Mouse (Mus musculus): ENCODE measurements around the gene Lrrc45. TPM values are rescaled to one million over a fixed set of nuclear protein-coding genes. Genes with fewer than 3 reads are reported as not detected.

The Lrrc45 gene
- 36.5 to 42.3 TPM (median 40.7 TPM) in 4 replicates for total RNA-seq (2023; ENCODE audit: inconsistent age)

DNA sequence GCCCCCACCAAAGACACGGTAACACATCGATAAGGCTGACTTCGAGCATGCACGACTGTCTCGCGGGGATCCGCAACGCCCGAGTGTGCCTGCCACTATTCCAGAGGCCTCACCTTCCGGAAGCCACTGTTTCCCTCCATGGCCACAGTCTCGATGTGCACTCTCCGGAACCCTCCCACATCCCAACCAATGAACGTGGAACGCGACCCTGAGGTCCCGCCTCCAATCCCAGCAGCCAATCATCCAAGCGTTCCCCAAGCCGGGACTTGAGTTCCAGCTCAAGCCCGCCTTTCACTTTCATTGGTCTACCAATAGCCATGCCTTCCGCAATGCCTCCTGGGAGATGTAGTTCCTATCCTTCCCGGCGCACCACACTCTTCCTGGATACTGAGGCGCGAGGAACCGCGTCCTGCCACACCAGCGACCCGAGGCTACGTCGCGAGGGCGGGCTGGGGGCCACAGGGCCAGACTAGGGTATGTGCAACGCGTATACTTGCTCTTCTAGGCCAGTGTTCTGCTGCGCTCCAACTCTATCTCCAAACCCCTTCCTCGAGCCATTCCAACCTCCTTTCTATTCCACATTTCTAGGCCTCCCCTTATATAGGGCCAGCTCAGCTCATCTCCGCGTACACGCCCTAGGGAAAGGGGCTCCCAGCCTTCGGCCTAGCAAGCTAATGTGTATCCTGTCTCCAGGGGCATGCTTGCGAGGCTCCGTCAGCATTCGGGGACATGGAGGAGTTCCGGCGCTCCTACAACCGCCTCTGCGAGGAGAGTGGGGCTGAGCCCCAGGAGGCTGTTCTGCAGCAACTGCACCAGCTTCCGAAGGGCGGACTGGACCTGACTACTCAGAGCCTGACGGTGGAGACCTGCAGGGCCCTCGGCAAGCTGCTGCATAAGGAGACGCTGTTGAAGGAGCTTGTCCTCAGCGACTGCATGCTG lies at the start of gene Lrrc45, which contains the start of gene Cenpx:
TSS of gene Lrrc45 (plus strand) at position 346 of the 939 bp plus-strand sequence.
TSS of gene Cenpx (minus strand) at position 159 of the 939 bp plus-strand sequence.

DNA sequence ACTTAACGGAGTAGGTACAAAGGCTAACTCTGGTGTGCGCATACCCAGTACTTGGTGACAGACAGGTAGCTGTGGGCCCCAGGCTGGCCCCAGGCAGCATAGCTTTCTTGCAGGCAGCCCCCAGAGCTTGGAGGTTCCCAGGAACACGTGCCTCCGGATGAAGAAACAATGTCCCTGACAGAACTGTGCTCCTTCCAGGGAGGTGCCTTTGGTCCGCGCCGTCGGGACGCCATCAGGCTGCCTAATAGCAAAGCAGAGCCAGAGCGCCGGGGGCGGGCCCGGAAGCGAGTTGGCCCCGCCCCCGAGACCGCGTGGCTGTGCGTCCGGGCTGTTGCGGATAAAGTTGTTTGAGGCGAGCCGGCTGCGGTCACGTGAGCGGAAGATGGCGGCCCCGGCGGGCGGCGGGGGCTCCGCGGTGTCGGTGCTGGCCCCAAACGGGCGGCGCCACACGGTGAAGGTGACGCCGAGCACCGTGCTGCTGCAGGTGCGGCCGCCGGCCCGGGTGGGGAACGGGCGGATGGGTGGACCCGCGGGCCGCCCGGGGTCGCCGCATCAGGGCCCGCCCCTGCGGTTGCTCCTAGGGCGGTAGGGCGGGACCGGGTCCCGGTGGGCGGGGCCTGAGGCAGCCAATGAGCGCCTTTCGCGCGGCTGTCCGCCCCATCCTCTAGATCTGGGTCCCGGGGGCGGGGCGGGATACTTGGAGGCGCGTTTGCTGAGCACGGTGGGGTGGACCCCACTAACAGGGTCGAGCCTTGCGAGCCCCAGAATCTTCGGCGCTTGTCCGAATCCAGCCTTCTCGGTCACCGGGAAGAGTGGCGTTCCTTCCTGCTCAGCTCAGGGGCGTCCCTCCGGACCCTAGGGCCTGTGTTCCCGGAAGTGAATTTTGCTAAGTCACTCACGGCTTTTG lies 40.8 kb upstream of the Lrrc45 start, which contains the start of gene Aspscr1:
TSS of gene Aspscr1 (plus strand) at position 287 of the 907 bp plus-strand sequence.

DNA sequence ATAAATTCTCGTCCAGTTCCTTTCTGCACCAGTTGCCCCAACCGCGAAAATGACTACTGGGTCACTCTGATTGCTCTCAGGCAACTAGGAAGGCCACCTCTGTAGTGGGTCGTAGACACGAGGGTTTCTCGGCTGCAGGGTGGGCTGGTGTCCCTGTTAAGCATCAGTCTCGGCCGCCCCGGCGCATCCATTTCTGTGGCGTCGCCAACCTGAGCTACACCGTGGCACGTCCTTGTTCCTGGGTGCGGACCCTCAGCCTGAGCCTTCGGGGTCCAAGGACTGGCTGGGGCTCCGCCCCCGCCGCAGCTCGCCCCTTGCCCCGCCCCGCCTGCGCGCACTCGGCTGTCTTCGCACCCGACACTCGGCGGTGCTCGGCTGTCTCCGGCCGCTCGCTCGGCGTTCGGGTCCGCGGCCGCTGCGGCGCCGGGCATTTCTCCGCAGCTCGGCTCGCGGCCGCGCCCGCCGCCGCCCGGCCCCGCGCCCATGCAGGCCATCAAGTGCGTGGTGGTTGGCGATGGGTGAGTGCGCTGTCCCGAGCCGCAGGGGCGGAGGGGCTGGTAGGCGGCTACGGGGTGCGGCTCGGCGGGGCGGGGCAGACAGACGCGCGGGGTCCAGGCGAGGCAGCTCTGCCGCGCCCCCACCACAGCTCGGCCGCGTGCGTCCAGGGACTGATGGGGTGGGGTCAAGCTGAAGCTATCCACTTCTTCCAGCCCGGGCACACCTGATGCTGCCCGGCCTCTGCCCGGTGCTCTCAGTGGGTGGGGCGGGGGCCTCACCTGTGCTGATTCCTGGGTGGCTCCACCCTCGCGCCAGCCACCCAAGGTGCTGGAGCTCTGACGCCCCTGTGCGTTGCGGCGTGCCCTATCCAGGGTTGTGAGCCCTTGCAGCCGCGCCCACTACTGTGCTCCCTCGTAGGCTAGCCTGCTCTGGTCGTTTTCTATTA lies 7.7 kb downstream of the Lrrc45 start, which contains the start of gene Rac3:
TSS of gene Rac3 (plus strand) at position 347 of the 943 bp plus-strand sequence.

DNA sequence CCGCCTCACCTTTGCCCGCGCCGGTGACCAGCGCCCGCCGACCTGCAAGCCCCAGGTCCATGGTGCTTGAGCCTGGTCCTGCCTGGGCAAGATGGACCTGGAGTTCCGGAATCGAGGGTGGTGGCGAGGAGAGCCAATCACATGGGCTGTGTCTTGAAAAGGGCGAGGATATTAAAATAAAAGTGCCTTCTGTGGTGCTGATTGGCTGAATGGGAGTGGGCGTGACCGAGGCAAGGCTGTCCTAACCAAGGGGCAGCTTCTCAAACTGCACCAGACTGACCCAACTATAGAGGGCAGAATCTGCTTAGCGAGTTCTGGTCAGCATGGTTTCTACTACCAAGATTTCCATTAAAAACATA lies 13.4 kb downstream of the Lrrc45 start, which contains the start of gene Dcxr:
TSS of gene Dcxr (minus strand) at position 113 of the 359 bp plus-strand sequence.

DNA sequence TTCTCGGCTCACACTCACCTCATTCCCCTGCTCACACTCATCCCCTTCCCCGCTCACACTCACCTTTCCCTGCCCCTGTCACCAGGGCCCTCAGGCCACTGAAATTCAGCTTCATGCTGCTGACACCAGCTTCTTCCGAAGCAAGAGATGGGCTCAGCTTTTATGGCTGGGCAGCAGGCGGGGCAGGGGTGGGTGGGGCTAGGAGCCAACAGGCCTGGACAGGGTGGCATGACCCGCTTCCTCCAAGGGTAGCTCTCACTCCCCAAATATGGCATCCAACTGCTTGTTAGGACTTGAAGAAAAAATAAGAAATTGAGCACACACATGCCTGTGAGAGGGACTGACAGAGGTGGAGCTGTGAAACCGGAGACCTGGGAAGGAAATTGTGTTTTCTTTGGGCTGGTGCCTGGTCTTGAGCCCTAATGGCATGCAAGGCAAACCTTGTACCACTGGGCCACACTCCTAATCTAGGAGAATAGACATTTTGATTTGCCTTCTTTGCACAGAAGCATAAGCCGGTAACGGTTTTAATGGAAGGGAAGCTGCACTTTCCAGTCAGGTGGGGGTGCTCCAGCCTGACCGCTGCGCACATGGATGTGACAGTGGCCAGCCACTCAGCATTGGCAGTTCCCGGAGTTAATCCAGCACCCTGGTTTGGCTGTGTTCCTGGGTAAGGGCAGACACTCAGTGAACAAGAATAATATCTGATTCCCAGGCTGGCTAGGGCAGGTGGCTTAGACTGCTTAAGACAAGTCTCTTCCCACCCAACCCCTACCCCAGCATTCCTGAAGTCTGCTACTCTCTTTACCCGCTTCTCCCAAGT lies 18.3 kb downstream of the Lrrc45 start, which contains the start of gene Cbr2:
TSS of gene Cbr2 (minus strand) at position 257 of the 823 bp plus-strand sequence.

DNA sequence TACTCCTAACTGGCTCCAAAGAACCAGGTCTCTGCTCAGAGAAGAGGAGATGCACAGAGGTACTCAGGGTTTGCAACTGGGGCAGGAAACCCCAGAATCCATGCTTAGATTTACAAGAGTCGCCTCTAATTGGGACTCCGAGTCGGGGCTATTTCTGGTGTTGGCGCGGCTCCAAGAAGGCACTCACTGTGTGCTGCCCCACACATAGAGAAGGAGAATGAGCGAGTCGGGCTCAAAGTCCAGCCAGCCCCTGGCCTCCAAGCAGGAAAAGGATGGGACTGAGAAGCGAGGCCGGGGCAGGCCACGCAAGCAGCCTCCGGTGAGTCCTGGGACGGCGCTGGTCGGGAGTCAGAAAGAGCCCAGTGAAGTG lies 48.9 kb downstream of the Lrrc45 start, which contains the start of gene Hmga1b:
TSS of gene Hmga1b (plus strand) at position 123 of the 370 bp plus-strand sequence.

Other genes with a start within 250 kb of the Lrrc45 start
- 10.4 to 13.5 TPM (median 11.1 TPM) in 4 replicates for gene Arl16, start 246.3 kb upstream of the Lrrc45 start, total RNA-seq (2023; ENCODE audit: inconsistent age)
- gene Mrpl12, start 229.3 kb upstream of the Lrrc45 start, total RNA-seq (2023; ENCODE audit: inconsistent age) = 32.3 to 43.2 TPM (median 33.4 TPM) in 4 replicates
- 10.5 to 14.5 TPM (median 12.3 TPM) in 4 replicates for gene Slc25a10, start 222.1 kb upstream of the Lrrc45 start, total RNA-seq (2023; ENCODE audit: inconsistent age)
- not detected in 4 replicates for gene Gcgr, start 183.2 kb upstream of the Lrrc45 start, total RNA-seq (2023; ENCODE audit: inconsistent age)
- gene Mcrip1, start 164.2 kb upstream of the Lrrc45 start, total RNA-seq (2023; ENCODE audit: inconsistent age) = 42.2 to 46.1 TPM (median 43.6 TPM) in 4 replicates
- not detected in 4 replicates for gene Ppp1r27, start 162.8 kb upstream of the Lrrc45 start, total RNA-seq (2023; ENCODE audit: inconsistent age)
- 141 to 162 TPM (median 155 TPM) in 4 replicates for gene P4hb, start 140.7 kb upstream of the Lrrc45 start, total RNA-seq (2023; ENCODE audit: inconsistent age)
- 520 to 560 TPM (median 534 TPM) in 4 replicates for gene Arhgdia, start 132.3 kb upstream of the Lrrc45 start, total RNA-seq (2023; ENCODE audit: inconsistent age)
- gene Alyref, start 115.6 kb upstream of the Lrrc45 start, total RNA-seq (2023; ENCODE audit: inconsistent age) = 127 to 143 TPM (median 137 TPM) in 4 replicates
- 45.7 to 57.2 TPM (median 47.4 TPM) in 4 replicates for gene Anapc11, start 115.5 kb upstream of the Lrrc45 start, total RNA-seq (2023; ENCODE audit: inconsistent age)
- 1.1 to 3.0 TPM in 2 of 4 replicates, not detected in the others for gene Npb, start 105.4 kb upstream of the Lrrc45 start, total RNA-seq (2023; ENCODE audit: inconsistent age)
- 96.0 to 113 TPM (median 107 TPM) in 4 replicates for gene Pcyt2, start 96.0 kb upstream of the Lrrc45 start, total RNA-seq (2023; ENCODE audit: inconsistent age)
- 114 to 130 TPM (median 118 TPM) in 4 replicates for gene Sirt7, start 88.7 kb upstream of the Lrrc45 start, total RNA-seq (2023; ENCODE audit: inconsistent age)
- 57.2 to 69.2 TPM (median 65.4 TPM) in 4 replicates for gene Mafg, start 80.3 kb upstream of the Lrrc45 start, total RNA-seq (2023; ENCODE audit: inconsistent age)
- gene Pycr1, start 70.2 kb upstream of the Lrrc45 start, total RNA-seq (2023; ENCODE audit: inconsistent age) = 0.96 to 1.9 TPM (median 1.0 TPM) in 4 replicates
- gene Myadml2, start 65.8 kb upstream of the Lrrc45 start, total RNA-seq (2023; ENCODE audit: inconsistent age) = 1.3 to 2.2 TPM in 2 of 4 replicates, not detected in the others
- gene Notum, start 52.8 kb upstream of the Lrrc45 start, total RNA-seq (2023; ENCODE audit: inconsistent age) = not detected in 4 replicates
- gene Aspscr1, start 41.0 kb upstream of the Lrrc45 start, total RNA-seq (2023; ENCODE audit: inconsistent age) = 93.0 to 111 TPM (median 107 TPM) in 4 replicates
- gene Cenpx, start 187 bp upstream of the Lrrc45 start, total RNA-seq (2023; ENCODE audit: inconsistent age) = 31.7 to 39.4 TPM (median 35.3 TPM) in 4 replicates
- 0.48 to 2.2 TPM (median 1.6 TPM) in 3 of 4 replicates, not detected in the other for gene Rac3, start 7.5 kb downstream of the Lrrc45 start, total RNA-seq (2023; ENCODE audit: inconsistent age)
- 15.2 to 20.4 TPM (median 17.6 TPM) in 4 replicates for gene Dcxr, start 13.4 kb downstream of the Lrrc45 start, total RNA-seq (2023; ENCODE audit: inconsistent age)
- not detected in 4 replicates for gene Cbr2, start 18.2 kb downstream of the Lrrc45 start, total RNA-seq (2023; ENCODE audit: inconsistent age)
- 35.2 to 44.7 TPM (median 42.3 TPM) in 4 replicates for gene Hmga1b, start 48.9 kb downstream of the Lrrc45 start, total RNA-seq (2023; ENCODE audit: inconsistent age)
- 11.6 to 15.4 TPM (median 14.0 TPM) in 4 replicates for gene Rfng, start 70.3 kb downstream of the Lrrc45 start, total RNA-seq (2023; ENCODE audit: inconsistent age)
- 71.7 to 83.8 TPM (median 79.2 TPM) in 4 replicates for gene Gps1, start 70.3 kb downstream of the Lrrc45 start, total RNA-seq (2023; ENCODE audit: inconsistent age)
- gene Dus1l, start 82.5 kb downstream of the Lrrc45 start, total RNA-seq (2023; ENCODE audit: inconsistent age) = 55.9 to 72.0 TPM (median 62.7 TPM) in 4 replicates
- 104 to 118 TPM (median 109 TPM) in 4 replicates for gene Fasn, start 110.6 kb downstream of the Lrrc45 start, total RNA-seq (2023; ENCODE audit: inconsistent age)
- 0.58 to 1.8 TPM (median 0.87 TPM) in 4 replicates for gene Ccdc57, start 218.9 kb downstream of the Lrrc45 start, total RNA-seq (2023; ENCODE audit: inconsistent age)
- 0.27 to 1.0 TPM (median 0.71 TPM) in 4 replicates for gene Slc16a3, start 234.6 kb downstream of the Lrrc45 start, total RNA-seq (2023; ENCODE audit: inconsistent age)